ENCODE assay signal across 13 mouse cellular contexts in genomic region chr10:42872269-42873010, GRCm38 (mm10). TPM values are rescaled to one million over a fixed set of nuclear protein-coding genes. Genes with fewer than 3 reads are reported as not detected.
DNase-seq lines count a peak whose midpoint lies in the region; ATAC-seq and TF ChIP-seq lines count a peak whose summit lies in the region.
"Had no signal": no experiment of that assay in that cellular context is flagged by ENCODE, and none has a peak within 500 bp of the region (broad histone marks: within the 10 kb centered on the region; RNA-seq: fewer than 3 reads in every experiment).

No protein-coding gene starts in this region.

- H3K27ac ChIP-seq in forebrain, postnatal 0 days (ENCODE audit: low read depth, low read length) = peak overlapping the region; percentile 54; the same call in 1 of the 2 replicates
- H3K27ac ChIP-seq in midbrain, embryonic 12.5 days (replicated peaks) = no peak overlapping the region
- H3K27ac ChIP-seq: intestine, embryonic 15.5 days; liver, embryonic 14.5 days had no signal

- intact Hi-C loops in heart, postnatal 25 days (cut with DNase I) = no loop called here

- ATAC-seq in forebrain, postnatal 0 days = peak; percentile 79
- ATAC-seq in midbrain, embryonic 12.5 days (ENCODE audit: low FRiP score, low read depth) = peak; percentile 65; the same call in 1 of the 2 replicates
- ATAC-seq: intestine, embryonic 15.5 days had no signal

- H3K27me3 ChIP-seq in forebrain, postnatal 0 days (ENCODE audit: insufficient read depth, low read length) = no peaks in the 10 kb centered on the region
- H3K27me3 ChIP-seq in midbrain, embryonic 12.5 days = no peaks in the 10 kb centered on the region
- H3K27me3 ChIP-seq: intestine, embryonic 15.5 days had no signal

- H3K9ac ChIP-seq in forebrain, postnatal 0 days = no peak overlapping the region
- no peak overlapping the region for H3K9ac ChIP-seq in midbrain, embryonic 12.5 days (replicated peaks)
- H3K9ac ChIP-seq: intestine, embryonic 15.5 days; liver, embryonic 14.5 days had no signal

- WGBS in forebrain, postnatal 0 days = 26% methylated on average over 15 of the region's 15 CpGs
- WGBS in midbrain, embryonic 12.5 days = 82% methylated on average over 15 of the region's 15 CpGs

- H3K36me3 ChIP-seq in forebrain, postnatal 0 days (ENCODE audit: insufficient read depth) = no peaks in the 10 kb centered on the region
- no peaks in the 10 kb centered on the region for H3K36me3 ChIP-seq in midbrain, embryonic 12.5 days
- H3K36me3 ChIP-seq: intestine, embryonic 15.5 days had no signal

- TF ChIP-seq CTCF in brain, embryonic 14.5 days (IDR thresholded peaks at IDR 0.05; ENCODE audit: borderline replicate concordance, extremely low read depth, insufficient read depth, insufficient read length) = no peak
- TF ChIP-seq CTCF in forebrain, postnatal 0 days (IDR thresholded peaks at IDR 0.05; ENCODE audit: low read depth) = no peak

- no peak overlapping the region for H3K4me2 ChIP-seq in forebrain, postnatal 0 days (ENCODE audit: low read depth)
- no peak overlapping the region for H3K4me2 ChIP-seq in midbrain, embryonic 12.5 days (replicated peaks)
- H3K4me2 ChIP-seq: intestine, embryonic 15.5 days had no signal

- no peak overlapping the region for H3K4me3 ChIP-seq in forebrain, postnatal 0 days (ENCODE audit: low read depth, low read length)
- H3K4me3 ChIP-seq in midbrain, embryonic 12.5 days = no peak overlapping the region
- H3K4me3 ChIP-seq: intestine, embryonic 15.5 days had no signal

- TF ChIP-seq POLR2A in brain, embryonic 14.5 days (IDR thresholded peaks at IDR 0.05; ENCODE audit: borderline replicate concordance, extremely low read depth, insufficient read depth, insufficient read length, poor library complexity, severe bottlenecking) = no peak

- H3K9me3 ChIP-seq in forebrain, postnatal 0 days (ENCODE audit: low read length) = no peaks in the 10 kb centered on the region
- no peaks in the 10 kb centered on the region for H3K9me3 ChIP-seq in midbrain, embryonic 12.5 days
- H3K9me3 ChIP-seq: intestine, embryonic 15.5 days had no signal

- H3K4me1 ChIP-seq in forebrain, postnatal 0 days (ENCODE audit: insufficient read depth) = no peaks in the 10 kb centered on the region; the same call in 1 of the 2 replicates
- peaks cover 15% of the 10 kb centered on the region; the same call in 1 of the 2 replicates for H3K4me1 ChIP-seq in midbrain, embryonic 12.5 days
- H3K4me1 ChIP-seq: intestine, embryonic 15.5 days had no signal

- peak; percentile 87 for DNase-seq in heart, adult 11 months
- no peak for DNase-seq in heart, postnatal 25 days (ENCODE audit: low spot score)
- peak; percentile 95 for DNase-seq in brain, embryonic 14.5 days (ENCODE audit: low read depth)
- DNase-seq in forebrain, postnatal 0 days = peak; percentile 71
- no peak for DNase-seq in spleen, postnatal 14 days (ENCODE audit: low spot score in 2 of 2)
- no peak for DNase-seq in spleen, postnatal 4 days (ENCODE audit: low spot score in 2 of 2)
- DNase-seq: cerebellum, adult 9-10 months; kidney, postnatal 25 days; lung, postnatal 4 days; thymus, adult 2 months had no signal

RNA-seq across cellular contexts. Expression of gene Scml4, which starts 12.3 kb away (rescaled TPM):
- total RNA-seq in heart, postnatal 25 days (2021) = 1 to 10 TPM; 1.2 to 1.8 TPM
- polyA plus RNA-seq in brain, embryonic 14.5 days (2012; rRNA removed) = 8.0 and 10.8 TPM in 2 replicates
- 16.2 and 37.7 TPM in 2 replicates for total RNA-seq in forebrain, postnatal 0 days (2014; rRNA removed)
- 3.6 and 8.5 TPM in 2 replicates for polyA plus RNA-seq in forebrain, postnatal 0 days (2015; fragmentation: Nextera tagmentation; extraction: Ambion mirVana)
- polyA plus RNA-seq in midbrain, embryonic 12.5 days (2016; fragmentation: Nextera tagmentation; extraction: Ambion mirVana) = 3.4 and 5.4 TPM in 2 replicates

Comparison
In these comparisons a context has a peak if more than half of its experiments do, and no peak if none do; other contexts are left out.
1. DNase-seq: peak in heart, adult 11 months (single experiment), brain, embryonic 14.5 days (single experiment) and forebrain, postnatal 0 days (single experiment); none in heart, postnatal 25 days (single experiment), spleen, postnatal 14 days (0 of 2) and spleen, postnatal 4 days (0 of 2).